Mouse (Mus musculus): ENCODE results near the gene Fgfr2. TPM values are rescaled to one million over a fixed set of nuclear protein-coding genes. Genes with fewer than 3 reads are reported as not detected.

The Fgfr2 gene
- total RNA-seq, 2 experiments from 2014 or later: 44.0 to 52.8 TPM

- DNase-seq (ENCODE audit: low spot score in 2 of 2): no peak
Observed at GRCm38 (mm10) chr7:132595787-132596186, 527.4 kb downstream of the Fgfr2 start.

- no peak for DNase-seq (ENCODE audit: low spot score in 2 of 2)
Observed at GRCm38 (mm10) chr7:132594325-132594724, 528.8 kb downstream of the Fgfr2 start.

GRCm38 (mm10) chr7:132593762-132594161 lies 529.4 kb downstream of the Fgfr2 start:
- no peak for DNase-seq (ENCODE audit: low spot score in 2 of 2)

- no peak for DNase-seq (ENCODE audit: low spot score in 2 of 2)
Observed at GRCm38 (mm10) chr7:132589610-132590009, 533.5 kb downstream of the Fgfr2 start.

- DNase-seq (ENCODE audit: low spot score in 2 of 2): peak in 1 of 2 experiments; percentile 34
Observed at GRCm38 (mm10) chr7:132587167-132587566, 536.0 kb downstream of the Fgfr2 start.

- DNase-seq (ENCODE audit: low spot score in 2 of 2): no peak
Observed at GRCm38 (mm10) chr7:132585695-132586491, 537.3 kb downstream of the Fgfr2 start.

- no peak for DNase-seq (ENCODE audit: low spot score in 2 of 2)
Observed at GRCm38 (mm10) chr7:132581441-132581840, 541.7 kb downstream of the Fgfr2 start.

- DNase-seq (ENCODE audit: low spot score in 2 of 2): no peak
Observed at GRCm38 (mm10) chr7:132580511-132580910, 542.6 kb downstream of the Fgfr2 start.

- no peak for DNase-seq (ENCODE audit: low spot score in 2 of 2)
Observed at GRCm38 (mm10) chr7:132576891-132577290, 546.3 kb downstream of the Fgfr2 start.

- peak; percentile 89 to 95 for DNase-seq (ENCODE audit: low spot score in 2 of 2)
Observed at GRCm38 (mm10) chr7:132576116-132576650, 547.0 kb downstream of the Fgfr2 start, which contains the start of gene Oat. Oat (minus strand) TSS chr7:132576398.

- peak; percentile 78 to 84 for DNase-seq (ENCODE audit: low spot score in 2 of 2)
Observed at GRCm38 (mm10) chr7:132575623-132576022, 547.5 kb downstream of the Fgfr2 start.

GRCm38 (mm10) chr7:132574646-132575045 lies 548.5 kb downstream of the Fgfr2 start:
- DNase-seq (ENCODE audit: low spot score in 2 of 2): no peak

GRCm38 (mm10) chr7:132573205-132573604 lies 549.9 kb downstream of the Fgfr2 start:
- DNase-seq (ENCODE audit: low spot score in 2 of 2): no peak

GRCm38 (mm10) chr7:132572738-132573137 lies 550.4 kb downstream of the Fgfr2 start:
- no peak for DNase-seq (ENCODE audit: low spot score in 2 of 2)

- no peak for DNase-seq (ENCODE audit: low spot score in 2 of 2)
Observed at GRCm38 (mm10) chr7:132571481-132571880, 551.7 kb downstream of the Fgfr2 start.

- peak in 1 of 2 experiments; percentile 24 for DNase-seq (ENCODE audit: low spot score in 2 of 2)
Observed at GRCm38 (mm10) chr7:132570071-132570470, 553.1 kb downstream of the Fgfr2 start.

- DNase-seq (ENCODE audit: low spot score in 2 of 2): no peak
Observed at GRCm38 (mm10) chr7:132568817-132569216, 554.3 kb downstream of the Fgfr2 start.

GRCm38 (mm10) chr7:132565831-132566230 lies 557.3 kb downstream of the Fgfr2 start:
- no peak for DNase-seq (ENCODE audit: low spot score in 2 of 2)

- DNase-seq (ENCODE audit: low spot score in 2 of 2): no peak
Observed at GRCm38 (mm10) chr7:132559138-132559766, 563.9 kb downstream of the Fgfr2 start.

- no peak for DNase-seq (ENCODE audit: low spot score in 2 of 2)
Observed at GRCm38 (mm10) chr7:132558141-132558736, 564.9 kb downstream of the Fgfr2 start.

- no peak for DNase-seq (ENCODE audit: low spot score in 2 of 2)
Observed at GRCm38 (mm10) chr7:132556575-132556974, 566.6 kb downstream of the Fgfr2 start.

- no peak for DNase-seq (ENCODE audit: low spot score in 2 of 2)
Observed at GRCm38 (mm10) chr7:132555911-132556310, 567.2 kb downstream of the Fgfr2 start.

Measured in left cerebral cortex, adult 18-20 months (tissue).